Comparison of ENCODE assay signal across 8 mouse cellular contexts in genomic region chr13:56134031-56134430, GRCm38 (mm10). TPM values are rescaled to one million over a fixed set of nuclear protein-coding genes. Genes with fewer than 3 reads are reported as not detected.
DNase-seq lines count a peak whose midpoint lies in the region; ATAC-seq lines count a peak whose summit lies in the region.

No protein-coding gene starts in this region.

- 35% methylated on average over 5 of the region's 5 CpGs for WGBS in lung, embryonic 16.5 days
- WGBS in embryonic facial prominence, embryonic 10.5 days, result 58% methylated on average over 5 of the region's 5 CpGs
- WGBS in intestine, embryonic 16.5 days, result 48% methylated on average over 5 of the region's 5 CpGs
- 51% methylated on average over 5 of the region's 5 CpGs for WGBS in neural tube, embryonic 13.5 days

- no peak overlapping the region for H3K27ac ChIP-seq in lung, embryonic 16.5 days (ENCODE audit: low read length)
- no peak overlapping the region for H3K27ac ChIP-seq in embryonic facial prominence, embryonic 10.5 days (replicated peaks)
- H3K27ac ChIP-seq in intestine, embryonic 16.5 days (ENCODE audit: low read length), result no peak overlapping the region
- no peak overlapping the region for H3K27ac ChIP-seq in neural tube, embryonic 13.5 days (replicated peaks)

- intact Hi-C loops in left cerebral cortex, postnatal 10 days (cut with DNase I), result no loop called here

- no peaks in the 10 kb centered on the region; the same call in 1 of the 2 replicates for H3K36me3 ChIP-seq in lung, embryonic 16.5 days (ENCODE audit: control insufficient read depth, insufficient read depth, low read length)
- H3K36me3 ChIP-seq in embryonic facial prominence, embryonic 10.5 days (replicated peaks), result peaks cover 47% of the 10 kb centered on the region
- no peaks in the 10 kb centered on the region; the same call in 1 of the 2 replicates for H3K36me3 ChIP-seq in intestine, embryonic 16.5 days (ENCODE audit: control insufficient read depth, insufficient read depth, low read length)
- H3K36me3 ChIP-seq in neural tube, embryonic 13.5 days, result peaks cover 15% of the 10 kb centered on the region; the same call in 1 of the 2 replicates

- no peak for ATAC-seq in lung, embryonic 16.5 days (ENCODE audit: low read depth)
- no peak for ATAC-seq in intestine, embryonic 16.5 days
- no peak for ATAC-seq in neural tube, embryonic 13.5 days (ENCODE audit: low read depth)

- DNase-seq in lung, postnatal 14 days, result no peak
- DNase-seq in embryonic facial prominence, embryonic 10.5 days (ENCODE audit: low spot score), result no peak
- DNase-seq in ovary, postnatal 10 days (ENCODE audit: low spot score), result no peak
- no peak for DNase-seq in gastrocnemius, postnatal 10 days
- DNase-seq in left cerebral cortex, postnatal 10 days (ENCODE audit: extremely low spot score in 1 of 2, low spot score in 2 of 2), result no peak

- H3K27me3 ChIP-seq in lung, embryonic 16.5 days (ENCODE audit: control insufficient read depth, insufficient read depth, low read depth, low read length), result no peaks in the 10 kb centered on the region
- H3K27me3 ChIP-seq in embryonic facial prominence, embryonic 10.5 days (replicated peaks; ENCODE audit: low read depth, poor library complexity, severe bottlenecking), result no peaks in the 10 kb centered on the region
- no peaks in the 10 kb centered on the region for H3K27me3 ChIP-seq in intestine, embryonic 16.5 days (replicated peaks; ENCODE audit: control insufficient read depth, insufficient read depth, low read length)
- H3K27me3 ChIP-seq in neural tube, embryonic 13.5 days, result no peaks in the 10 kb centered on the region

- H3K4me3 ChIP-seq in lung, embryonic 16.5 days (ENCODE audit: low read length), result peak overlapping the region; percentile 86
- peak overlapping the region; percentile 87 for H3K4me3 ChIP-seq in embryonic facial prominence, embryonic 10.5 days
- peak overlapping the region; percentile 86 for H3K4me3 ChIP-seq in intestine, embryonic 16.5 days (ENCODE audit: low read length)
- peak overlapping the region; percentile 99 for H3K4me3 ChIP-seq in neural tube, embryonic 13.5 days

- peak overlapping the region; percentile 77 for H3K4me2 ChIP-seq in lung, embryonic 16.5 days (ENCODE audit: low read depth, low read length)
- peak overlapping the region; percentile 86 for H3K4me2 ChIP-seq in intestine, embryonic 16.5 days (ENCODE audit: low read depth, low read length)
- peak overlapping the region; percentile 89 for H3K4me2 ChIP-seq in neural tube, embryonic 13.5 days

- no peaks in the 10 kb centered on the region for H3K9me3 ChIP-seq in lung, embryonic 16.5 days (ENCODE audit: control insufficient read depth, low read length)
- H3K9me3 ChIP-seq in embryonic facial prominence, embryonic 10.5 days, result peaks cover 7% of the 10 kb centered on the region; the same call in 1 of the 2 replicates
- no peaks in the 10 kb centered on the region for H3K9me3 ChIP-seq in intestine, embryonic 16.5 days (ENCODE audit: control insufficient read depth, low read length)
- no peaks in the 10 kb centered on the region for H3K9me3 ChIP-seq in neural tube, embryonic 13.5 days

- peak overlapping the region; percentile 98 for H3K9ac ChIP-seq in lung, embryonic 16.5 days (ENCODE audit: low read length)
- peak overlapping the region; percentile 98 for H3K9ac ChIP-seq in intestine, embryonic 16.5 days (ENCODE audit: low read depth, low read length)
- peak overlapping the region; percentile 98 for H3K9ac ChIP-seq in neural tube, embryonic 13.5 days

- peaks cover 21% of the 10 kb centered on the region for H3K4me1 ChIP-seq in lung, embryonic 16.5 days (replicated peaks; ENCODE audit: control insufficient read depth, insufficient read depth, low read length)
- peaks cover 47% of the 10 kb centered on the region for H3K4me1 ChIP-seq in embryonic facial prominence, embryonic 10.5 days
- H3K4me1 ChIP-seq in intestine, embryonic 16.5 days (ENCODE audit: control insufficient read depth, insufficient read depth, low read length), result peaks cover 31% of the 10 kb centered on the region
- peaks cover 36% of the 10 kb centered on the region for H3K4me1 ChIP-seq in neural tube, embryonic 13.5 days (replicated peaks)

RNA-seq across cellular contexts. Expression of gene H2afy, which starts 2.1 kb away (rescaled TPM):
- polyA plus RNA-seq in lung, embryonic 16.5 days (2015; fragmentation: Nextera tagmentation; extraction: Ambion mirVana), result 247 and 266 TPM in 2 replicates
- 478 and 497 TPM in 2 replicates for polyA plus RNA-seq in embryonic facial prominence, embryonic 10.5 days (2016; fragmentation: Nextera tagmentation; extraction: Ambion mirVana)
- polyA plus RNA-seq in intestine, embryonic 16.5 days (2015; fragmentation: Nextera tagmentation; extraction: Ambion mirVana), result 235 and 246 TPM in 2 replicates
- polyA plus RNA-seq in neural tube, embryonic 13.5 days (2015; fragmentation: Nextera tagmentation; extraction: Ambion mirVana), result 367 and 382 TPM in 2 replicates
- 10 to 100 TPM; 68.3 to 81.6 TPM for total RNA-seq in gastrocnemius, postnatal 10 days (2021)
- total RNA-seq in left cerebral cortex, postnatal 10 days (2021), result 10 to 100 TPM; 86.3 to 92.1 TPM

RNA-seq across cellular contexts. Expression of gene Tifab, which starts 44.7 kb away (rescaled TPM):
- polyA plus RNA-seq in lung, embryonic 16.5 days (2015; fragmentation: Nextera tagmentation; extraction: Ambion mirVana), result 4.0 and 4.8 TPM in 2 replicates
- polyA plus RNA-seq in embryonic facial prominence, embryonic 10.5 days (2016; fragmentation: Nextera tagmentation; extraction: Ambion mirVana), result 1.3 and 1.5 TPM in 2 replicates
- polyA plus RNA-seq in intestine, embryonic 16.5 days (2015; fragmentation: Nextera tagmentation; extraction: Ambion mirVana), result 4.8 and 4.9 TPM in 2 replicates
- 1.5 and 1.6 TPM in 2 replicates for polyA plus RNA-seq in neural tube, embryonic 13.5 days (2015; fragmentation: Nextera tagmentation; extraction: Ambion mirVana)
- 1 to 10 TPM in 1 of 2 experiments, under 1 TPM in 1; 0.45 to 1.2 TPM for total RNA-seq in gastrocnemius, postnatal 10 days (2021)
- 1 to 10 TPM; 2.0 to 2.1 TPM for total RNA-seq in left cerebral cortex, postnatal 10 days (2021)
